Mouse (Mus musculus) midbrain, embryonic 16.5 days (tissue): ENCODE measurements at regions not wholly inside any gene's neighbourhood (a gene's known extent, or its start where the extent isn't known, plus 50 kb on each side); places are given as distances from the start of the nearest gene placed in this dataset.

ENCODE experiments used
- ATAC-seq: fragments of 200-750 bp; cut with Nextera tagmentation; 2 replicates; pipeline ENCODE4 v1.8.0; 2017; ENCODE audit warnings: moderate TSS enrichment
- H3K27ac ChIP-seq: fragments of 300-500 bp; sonication (generic); 2 replicates; pipeline ENCODE4 v1.5.1; 2014; ENCODE audit warnings: mild to moderate bottlenecking, low read length, mixed read lengths
- H3K27me3 ChIP-seq: fragments of 300-500 bp; sonication (generic); 2 replicates; pipeline ENCODE4 v1.6.1; 2014; ENCODE audit warnings: low read depth, low read length, mixed read lengths; ENCODE audit not compliant: control insufficient read depth, insufficient read depth
- H3K36me3 ChIP-seq: fragments of 300-500 bp; sonication (generic); 2 replicates; pipeline ENCODE4 v1.6.1; 2014; ENCODE audit warnings: mild to moderate bottlenecking, low read length, moderate library complexity, mixed read lengths; ENCODE audit not compliant: control insufficient read depth, insufficient read depth
- H3K4me1 ChIP-seq: fragments of 300-500 bp; sonication (generic); 2 replicates; pipeline ENCODE4 v1.6.1; 2014; ENCODE audit warnings: mild to moderate bottlenecking, low read length, mixed read lengths; ENCODE audit not compliant: control insufficient read depth, insufficient read depth
- H3K4me2 ChIP-seq: fragments of 300-500 bp; sonication (generic); 2 replicates; pipeline ENCODE4 v1.6.1; 2014; ENCODE audit warnings: mild to moderate bottlenecking, low read length, mixed read lengths
- H3K4me3 ChIP-seq: fragments of 300-500 bp; sonication (generic); 2 replicates; pipeline ENCODE4 v1.5.1; 2014; ENCODE audit warnings: low read depth, mild to moderate bottlenecking, low read length, moderate library complexity, mixed read lengths
- H3K9ac ChIP-seq: fragments of 300-500 bp; sonication (generic); 2 replicates; pipeline ENCODE4 v1.6.1; 2014; ENCODE audit warnings: low read depth, low read length, mixed read lengths
- H3K9me3 ChIP-seq: fragments of 300-500 bp; sonication (generic); replicated peaks from 2 replicates; pipeline ENCODE4 v1.6.1; 2014; ENCODE audit warnings: mild to moderate bottlenecking, low read length, mixed read lengths; ENCODE audit not compliant: control insufficient read depth, poor library complexity, severe bottlenecking
- WGBS: fragments of 180-500 bp; shearing (Covaris S2); extraction: QIAGEN DNeasy Blood & Tissue Kit; methylation state at CpG from one replicate; pipeline ENCODE4 v1.1.7; 2014; 5-methylcytosine and 5-hydroxymethylcytosine counted together

GRCm38 (mm10) chr8:34505829-34506555 is 394.5 kb upstream of the Gm10131 start:
- ATAC-seq, result no peak
- Histone ChIP-seq H3K4me3 (no peak overlapping the region), H3K36me3 (no peaks in the 10 kb centered on the region), H3K4me1 (no peaks in the 10 kb centered on the region), H3K4me2 (no peak overlapping the region), H3K27ac (no peak overlapping the region), H3K27me3 (no peaks in the 10 kb centered on the region), H3K9me3 (no peaks in the 10 kb centered on the region), H3K9ac (no peak overlapping the region)
- 75% methylated on average over 15 of the region's 15 CpGs for WGBS

GRCm38 (mm10) chr8:34505102-34505501 is 393.6 kb upstream of the Gm10131 start:
- Histone ChIP-seq H3K4me2 (no peak overlapping the region), H3K9me3 (no peaks in the 10 kb centered on the region), H3K36me3 (no peaks in the 10 kb centered on the region), H3K9ac (no peak overlapping the region), H3K27me3 (no peaks in the 10 kb centered on the region), H3K4me3 (no peak overlapping the region), H3K27ac (no peak overlapping the region), H3K4me1 (no peaks in the 10 kb centered on the region)
- ATAC-seq, result no peak
- WGBS, result 84% methylated on average over 7 of the region's 7 CpGs

- Histone ChIP-seq H3K27ac (no peak overlapping the region), H3K27me3 (no peaks in the 10 kb centered on the region), H3K4me1 (no peaks in the 10 kb centered on the region), H3K4me2 (no peak overlapping the region), H3K36me3 (no peaks in the 10 kb centered on the region), H3K9me3 (no peaks in the 10 kb centered on the region), H3K9ac (no peak overlapping the region), H3K4me3 (no peak overlapping the region)
- no peak for ATAC-seq
- 67% methylated on average over 1 of the region's 1 CpGs for WGBS
Measured at GRCm38 (mm10) chr8:34502606-34503162, 391.1 kb upstream of the Gm10131 start.

GRCm38 (mm10) chr8:34499196-34499595 is 387.7 kb upstream of the Gm10131 start:
- Histone ChIP-seq H3K27ac (no peak overlapping the region), H3K4me2 (no peak overlapping the region), H3K4me1 (no peaks in the 10 kb centered on the region), H3K4me3 (no peak overlapping the region), H3K9ac (no peak overlapping the region), H3K27me3 (no peaks in the 10 kb centered on the region), H3K36me3 (no peaks in the 10 kb centered on the region), H3K9me3 (no peaks in the 10 kb centered on the region)
- no peak for ATAC-seq
- WGBS, result 89% methylated on average over 3 of the region's 3 CpGs

GRCm38 (mm10) chr8:34496751-34497150 is 385.2 kb upstream of the Gm10131 start:
- WGBS, result 94% methylated on average over 4 of the region's 4 CpGs
- H3K9ac ChIP-seq, result no peak overlapping the region
- ATAC-seq, result no peak

GRCm38 (mm10) chr8:34495974-34496373 is 384.4 kb upstream of the Gm10131 start:
- H3K27ac ChIP-seq, result no peak overlapping the region
- ATAC-seq, result no peak
- no peak overlapping the region for H3K4me2 ChIP-seq
- no peaks in the 10 kb centered on the region for H3K36me3 ChIP-seq
- no peaks in the 10 kb centered on the region for H3K9me3 ChIP-seq
- H3K27me3 ChIP-seq, result no peaks in the 10 kb centered on the region
- WGBS, result 85% methylated on average over 4 of the region's 4 CpGs
- no peak overlapping the region for H3K9ac ChIP-seq
- H3K4me1 ChIP-seq, result peaks cover 7% of the 10 kb centered on the region
- no peak overlapping the region for H3K4me3 ChIP-seq

More at GRCm38 (mm10) chr8:34496751-34497150, 385.2 kb upstream of the Gm10131 start:
- H3K4me3 ChIP-seq, result no peak overlapping the region
- H3K27me3 ChIP-seq, result no peaks in the 10 kb centered on the region
- no peaks in the 10 kb centered on the region for H3K9me3 ChIP-seq
- no peak overlapping the region for H3K4me2 ChIP-seq
- H3K27ac ChIP-seq, result no peak overlapping the region
- H3K4me1 ChIP-seq, result peaks cover 7% of the 10 kb centered on the region
- H3K36me3 ChIP-seq, result no peaks in the 10 kb centered on the region

GRCm38 (mm10) chr8:34488746-34489400 is 377.3 kb upstream of the Gm10131 start:
- WGBS, result 62% methylated on average over 7 of the region's 7 CpGs
- ATAC-seq, result no peak
- H3K4me3 ChIP-seq, result no peak overlapping the region

GRCm38 (mm10) chr8:34486433-34487096 is 375.0 kb upstream of the Gm10131 start:
- H3K27me3 ChIP-seq, result no peaks in the 10 kb centered on the region
- no peak overlapping the region for H3K4me2 ChIP-seq
- WGBS, result 45% methylated on average over 17 of the region's 17 CpGs
- no peaks in the 10 kb centered on the region for H3K36me3 ChIP-seq
- 0 out of 2 replicates have a peak overlapping the region, but pooled peaks have one; percentile 5 for H3K9ac ChIP-seq
- 0 out of 2 replicates have a peak, but pooled peaks have one; percentile 41 for ATAC-seq
- H3K4me1 ChIP-seq, result no peaks in the 10 kb centered on the region
- no peak overlapping the region for H3K27ac ChIP-seq
- no peaks in the 10 kb centered on the region for H3K9me3 ChIP-seq
- no peak overlapping the region for H3K4me3 ChIP-seq

More at GRCm38 (mm10) chr8:34488746-34489400, 377.3 kb upstream of the Gm10131 start:
- Histone ChIP-seq H3K27ac (no peak overlapping the region), H3K4me2 (no peak overlapping the region), H3K36me3 (no peaks in the 10 kb centered on the region), H3K4me1 (peaks cover 7% of the 10 kb centered on the region), H3K27me3 (no peaks in the 10 kb centered on the region), H3K9ac (no peak overlapping the region), H3K9me3 (no peaks in the 10 kb centered on the region)
